Mouse (Mus musculus) E14TG2a.4 (cell line): ENCODE measurements around the gene Nabp1.

Source experiments
- CTCF ChIP-seq: conservative IDR thresholded peaks from 2 replicates; pipeline ENCODE4 v1.5.1; 2014; ENCODE audit warnings: low read length
- NANOG ChIP-seq: IDR thresholded peaks from 2 replicates; pipeline ENCODE4 v1.6.1; 2014; ENCODE audit warnings: borderline replicate concordance, low read length, mixed read lengths

GRCm38 (mm10) chr1:51515625-51516024 lies 37.4 kb upstream of the Nabp1 start:
- TF ChIP-seq CTCF (no peak), NANOG (no peak)
